Mouse (Mus musculus): ENCODE results near the gene Cldn4. TPM values are rescaled to one million over a fixed set of nuclear protein-coding genes. Genes with fewer than 3 reads are reported as not detected.

The Cldn4 gene
- polyA plus RNA-seq, 2 experiments, result 0.29 to 0.35 TPM

- 2% methylated on average over 25 of the region's 25 CpGs for WGBS (ENCODE audit: insufficient replicate concordance)
- H3K36me3 ChIP-seq (replicated peaks; ENCODE audit: control insufficient read depth, insufficient read depth, low read depth), result no peaks in the 10 kb centered on the region
- TF ChIP-seq CTCF (IDR thresholded peaks at IDR 0.05; ENCODE audit: low read depth) (no peak), EP300 (IDR thresholded peaks at IDR 0.05; ENCODE audit: low read depth) (no peak)
- no peak within 1 kb of the TSS for H3K9ac ChIP-seq (replicated peaks)
- peak within 1 kb of the TSS in 1 of 2 experiments; percentile 21; a peak in 1 of 4 replicates for H3K4me3 ChIP-seq (ENCODE audit: insufficient read depth in 1 of 2, low read depth in 2 of 2, low read length in 2 of 2)
- H3K4me2 ChIP-seq (ENCODE audit: low read depth), result peak within 1 kb of the TSS; percentile 42
- H3K4me1 ChIP-seq (replicated peaks; ENCODE audit: control insufficient read depth in 2 of 2, insufficient read depth in 2 of 2, low read length in 1 of 2), result peaks cover 0 to 9% of the 10 kb centered on the region in 2 experiments; a peak in 2 of 4 replicates
- H3K9me3 ChIP-seq (ENCODE audit: control insufficient read depth, low read length), result no peaks in the 10 kb centered on the region
- no peak within 1 kb of the TSS for H3K27ac ChIP-seq
- DNase-seq (ENCODE audit: low read depth in 3 of 3, low spot score in 3 of 3), result no peak
- peaks cover 61% of the 10 kb centered on the region for H3K27me3 ChIP-seq (ENCODE audit: control insufficient read depth, insufficient read depth, low read length)
- peak; percentile 55 for ATAC-seq (ENCODE audit: insufficient read depth)
These were observed 39.0 kb upstream of the Cldn4 start, which contains the start of gene Cldn3 for GRCm38 (mm10) chr5:134985633-134986297. Cldn3 (plus strand) TSS chr5:134986214.

- Histone ChIP-seq H3K27me3 (ENCODE audit: control insufficient read depth, insufficient read depth, low read length) (peaks cover 46% of the 10 kb centered on the region), H3K27ac (no peak overlapping the region), H3K4me3 (ENCODE audit: insufficient read depth in 1 of 2, low read depth in 2 of 2, low read length in 2 of 2) (no peak overlapping the region), H3K9ac (replicated peaks) (no peak overlapping the region), H3K36me3 (replicated peaks; ENCODE audit: control insufficient read depth, insufficient read depth, low read depth) (no peaks in the 10 kb centered on the region), H3K4me1 (replicated peaks; ENCODE audit: control insufficient read depth in 2 of 2, insufficient read depth in 2 of 2, low read length in 1 of 2) (peaks cover 0 to 14% of the 10 kb centered on the region in 2 experiments; a peak in 2 of 4 replicates), H3K4me2 (ENCODE audit: low read depth) (no peak overlapping the region), H3K9me3 (ENCODE audit: control insufficient read depth, low read length) (no peaks in the 10 kb centered on the region)
- ATAC-seq (ENCODE audit: insufficient read depth) (no peak), DNase-seq (ENCODE audit: low read depth in 3 of 3, low spot score in 3 of 3) (no peak)
- TF ChIP-seq CTCF (IDR thresholded peaks at IDR 0.05; ENCODE audit: low read depth), result no peak
- no peak for TF ChIP-seq EP300 (IDR thresholded peaks at IDR 0.05; ENCODE audit: low read depth)
- 36% methylated on average over 3 of the region's 3 CpGs for WGBS (ENCODE audit: insufficient replicate concordance)
These were observed 37.0 kb upstream of the Cldn4 start for GRCm38 (mm10) chr5:134983771-134984170.

- TF ChIP-seq EP300 (IDR thresholded peaks at IDR 0.05; ENCODE audit: low read depth) (no peak), CTCF (IDR thresholded peaks at IDR 0.05; ENCODE audit: low read depth) (no peak)
- Histone ChIP-seq H3K27ac (no peak overlapping the region), H3K4me2 (ENCODE audit: low read depth) (no peak overlapping the region), H3K27me3 (ENCODE audit: control insufficient read depth, insufficient read depth, low read length) (peaks cover 42% of the 10 kb centered on the region), H3K36me3 (replicated peaks; ENCODE audit: control insufficient read depth, insufficient read depth, low read depth) (no peaks in the 10 kb centered on the region), H3K4me3 (ENCODE audit: insufficient read depth in 1 of 2, low read depth in 2 of 2, low read length in 2 of 2) (no peak overlapping the region), H3K9ac (replicated peaks) (no peak overlapping the region), H3K9me3 (ENCODE audit: control insufficient read depth, low read length) (no peaks in the 10 kb centered on the region), H3K4me1 (replicated peaks; ENCODE audit: control insufficient read depth in 2 of 2, insufficient read depth in 2 of 2, low read length in 1 of 2) (peaks cover 0 to 14% of the 10 kb centered on the region in 2 experiments; a peak in 2 of 4 replicates)
- DNase-seq (ENCODE audit: low read depth in 3 of 3, low spot score in 3 of 3) (no peak), ATAC-seq (ENCODE audit: insufficient read depth) (no peak)
- 42% methylated on average over 1 of the region's 1 CpGs for WGBS (ENCODE audit: insufficient replicate concordance)
These were observed 36.4 kb upstream of the Cldn4 start for GRCm38 (mm10) chr5:134983111-134983510.

- Histone ChIP-seq H3K4me2 (ENCODE audit: low read depth) (peak overlapping the region; percentile 2; the same call in 1 of the 2 replicates), H3K9me3 (ENCODE audit: control insufficient read depth, low read length) (no peaks in the 10 kb centered on the region), H3K36me3 (replicated peaks; ENCODE audit: control insufficient read depth, insufficient read depth, low read depth) (no peaks in the 10 kb centered on the region), H3K4me1 (replicated peaks; ENCODE audit: control insufficient read depth in 2 of 2, insufficient read depth in 2 of 2, low read length in 1 of 2) (peaks cover 6 to 27% of the 10 kb centered on the region in 2 experiments), H3K27ac (no peak overlapping the region), H3K9ac (replicated peaks) (no peak overlapping the region), H3K4me3 (ENCODE audit: insufficient read depth in 1 of 2, low read depth in 2 of 2, low read length in 2 of 2) (no peak overlapping the region), H3K27me3 (ENCODE audit: control insufficient read depth, insufficient read depth, low read length) (peaks cover 22% of the 10 kb centered on the region)
- ATAC-seq (ENCODE audit: insufficient read depth), result no peak
- 36% methylated on average over 10 of the region's 10 CpGs for WGBS (ENCODE audit: insufficient replicate concordance)
- no peak for DNase-seq (ENCODE audit: low read depth in 3 of 3, low spot score in 3 of 3)
- TF ChIP-seq EP300 (IDR thresholded peaks at IDR 0.05; ENCODE audit: low read depth) (no peak), CTCF (IDR thresholded peaks at IDR 0.05; ENCODE audit: low read depth) (no peak)
These were observed 34.4 kb upstream of the Cldn4 start for GRCm38 (mm10) chr5:134981149-134981548.

- DNase-seq (ENCODE audit: low read depth in 3 of 3, low spot score in 3 of 3) (no peak), ATAC-seq (ENCODE audit: insufficient read depth) (no peak)
- TF ChIP-seq EP300 (IDR thresholded peaks at IDR 0.05; ENCODE audit: low read depth) (no peak), CTCF (IDR thresholded peaks at IDR 0.05; ENCODE audit: low read depth) (no peak)
- Histone ChIP-seq H3K4me2 (ENCODE audit: low read depth) (no peak overlapping the region), H3K9me3 (ENCODE audit: control insufficient read depth, low read length) (no peaks in the 10 kb centered on the region), H3K4me1 (replicated peaks; ENCODE audit: control insufficient read depth in 2 of 2, insufficient read depth in 2 of 2, low read length in 1 of 2) (peaks cover 26 to 51% of the 10 kb centered on the region in 2 experiments), H3K36me3 (replicated peaks; ENCODE audit: control insufficient read depth, insufficient read depth, low read depth) (no peaks in the 10 kb centered on the region), H3K27me3 (ENCODE audit: control insufficient read depth, insufficient read depth, low read length) (no peaks in the 10 kb centered on the region; the same call in 1 of the 2 replicates), H3K9ac (replicated peaks) (no peak overlapping the region), H3K27ac (no peak overlapping the region), H3K4me3 (ENCODE audit: insufficient read depth in 1 of 2, low read depth in 2 of 2, low read length in 2 of 2) (no peak overlapping the region)
- 25% methylated on average over 4 of the region's 4 CpGs for WGBS (ENCODE audit: insufficient replicate concordance)
These were observed 31.1 kb upstream of the Cldn4 start for GRCm38 (mm10) chr5:134977837-134978236.

Data from liver, embryonic 14.5 days (tissue).